Mouse (Mus musculus) spleen, adult 2 months (tissue): ENCODE measurements around the gene Scg5.

ENCODE experiments used
- CTCF ChIP-seq: fragments of 200-500 bp; IDR thresholded peaks from 2 replicates; pipeline ENCODE4 v1.5.1; 2011; ENCODE audit warnings: mild to moderate bottlenecking, inconsistent platforms; ENCODE audit not compliant: insufficient read depth, insufficient read length, insufficient replicate concordance; ENCODE audit errors: extremely low read depth
- POLR2A ChIP-seq: fragments of 200-500 bp; IDR thresholded peaks from 2 replicates; pipeline ENCODE4 v1.6.1; 2011; ENCODE audit warnings: low read depth, low read length, inconsistent platforms

DNA sequence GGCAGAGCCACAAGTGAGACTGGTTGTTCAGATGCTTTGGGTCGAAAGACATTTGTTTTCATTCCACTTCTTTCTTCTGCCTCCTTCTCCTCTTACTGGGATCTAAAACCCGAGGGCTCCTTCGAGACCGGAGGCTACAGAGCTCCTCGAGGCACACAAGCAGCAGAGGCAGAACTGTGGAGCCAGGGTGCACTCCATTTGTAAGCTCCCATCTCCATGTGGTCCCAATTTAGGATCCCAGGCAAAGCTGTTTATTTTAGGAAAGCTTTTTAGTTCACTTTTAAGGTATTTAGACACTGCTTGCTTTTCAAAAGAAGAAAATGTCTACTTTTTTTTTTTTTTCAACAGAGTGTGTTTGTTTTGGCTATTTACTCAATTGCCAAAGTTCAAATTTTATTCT is 28.1 kb downstream of the Scg5 start:
- TF ChIP-seq CTCF (no peak), POLR2A (no peak)
